Mouse (Mus musculus): ENCODE results near the gene Tex37.

Gene Tex37

DNA sequence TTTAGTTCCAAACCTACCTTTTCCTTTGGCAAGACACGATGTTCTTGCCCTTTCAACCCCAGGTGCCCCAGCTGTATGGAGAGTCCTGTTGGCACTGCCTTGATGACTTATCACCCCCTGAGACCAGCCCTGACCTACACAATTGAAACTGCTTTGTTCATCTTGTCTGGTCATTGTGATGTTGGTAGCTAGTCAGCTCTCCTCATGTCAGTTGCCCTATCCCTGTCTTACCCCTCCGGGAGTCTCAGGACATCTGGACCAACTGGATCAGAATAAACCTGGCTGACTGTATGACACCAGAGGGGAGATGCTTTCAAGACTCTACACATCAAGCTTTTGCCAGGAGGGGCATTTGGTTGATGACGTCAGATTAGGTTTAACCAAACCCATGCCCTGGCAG lies at the start of gene Tex37:
TSS of gene Tex37 (minus strand) at position 101 of the 400 bp plus-strand sequence.
- no peak for DNase-seq (ENCODE audit: low spot score)

DNA sequence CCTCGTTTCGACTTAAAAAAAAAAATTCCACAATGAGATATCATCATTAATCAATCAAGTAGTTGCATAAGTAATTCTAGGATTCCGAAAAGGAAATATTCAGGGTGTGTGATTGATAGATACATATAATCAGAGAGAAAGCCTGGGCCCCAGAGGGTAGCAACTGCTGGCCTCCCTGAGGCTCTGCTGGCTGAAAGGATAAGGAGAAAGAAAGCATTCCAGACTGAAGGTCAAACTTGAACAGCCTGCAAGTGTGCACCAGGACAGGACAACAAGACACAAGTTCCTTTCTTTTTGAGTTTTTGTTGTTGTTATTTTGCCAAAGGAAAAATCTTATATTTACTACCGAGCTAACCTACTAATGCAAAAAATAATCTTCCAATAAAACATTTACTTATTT lies 49.6 kb upstream of the Tex37 start:
- no peak for DNase-seq (ENCODE audit: low spot score)

DNA sequence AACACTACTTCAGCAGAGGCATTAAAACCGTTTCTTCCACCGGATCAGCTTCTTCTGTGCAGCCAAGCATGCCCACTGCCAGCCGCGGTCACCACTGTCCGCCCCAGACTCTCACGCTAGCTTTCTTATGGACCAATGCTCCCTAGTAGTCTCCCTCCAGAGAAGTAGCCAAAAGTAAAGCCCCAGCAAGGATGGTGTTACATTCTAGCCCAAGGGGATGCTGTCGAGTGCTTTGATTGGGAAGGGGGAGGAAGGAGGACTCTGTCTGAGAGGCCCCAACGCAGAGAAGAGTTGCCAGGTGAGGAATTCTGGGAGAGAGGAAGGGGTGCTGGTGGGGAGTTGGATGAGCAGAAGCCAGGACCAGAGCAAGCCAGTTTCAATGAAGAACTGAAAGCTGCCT lies 48.7 kb upstream of the Tex37 start:
- DNase-seq (ENCODE audit: low spot score), result no peak

DNA sequence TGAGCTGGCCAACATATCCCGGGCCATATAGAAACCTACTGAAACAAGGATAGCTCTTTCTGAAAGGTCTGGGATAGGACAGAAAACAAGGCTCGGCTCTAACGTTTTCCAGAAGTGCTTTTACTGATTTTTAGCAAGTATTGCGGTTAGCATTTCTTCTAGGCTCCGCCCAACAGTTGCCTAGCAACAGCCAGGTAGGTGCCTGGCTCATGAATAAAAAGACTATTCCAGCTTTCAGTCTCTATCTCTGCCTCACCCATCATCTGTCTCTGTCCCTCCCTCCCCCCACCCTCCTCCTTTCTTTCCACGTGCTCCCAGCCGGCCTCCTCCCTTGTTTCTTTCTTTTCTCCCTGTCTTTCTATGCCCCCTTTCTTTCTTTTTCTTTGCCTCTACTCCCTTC lies 47.0 kb upstream of the Tex37 start:
- no peak for DNase-seq (ENCODE audit: low spot score)

DNA sequence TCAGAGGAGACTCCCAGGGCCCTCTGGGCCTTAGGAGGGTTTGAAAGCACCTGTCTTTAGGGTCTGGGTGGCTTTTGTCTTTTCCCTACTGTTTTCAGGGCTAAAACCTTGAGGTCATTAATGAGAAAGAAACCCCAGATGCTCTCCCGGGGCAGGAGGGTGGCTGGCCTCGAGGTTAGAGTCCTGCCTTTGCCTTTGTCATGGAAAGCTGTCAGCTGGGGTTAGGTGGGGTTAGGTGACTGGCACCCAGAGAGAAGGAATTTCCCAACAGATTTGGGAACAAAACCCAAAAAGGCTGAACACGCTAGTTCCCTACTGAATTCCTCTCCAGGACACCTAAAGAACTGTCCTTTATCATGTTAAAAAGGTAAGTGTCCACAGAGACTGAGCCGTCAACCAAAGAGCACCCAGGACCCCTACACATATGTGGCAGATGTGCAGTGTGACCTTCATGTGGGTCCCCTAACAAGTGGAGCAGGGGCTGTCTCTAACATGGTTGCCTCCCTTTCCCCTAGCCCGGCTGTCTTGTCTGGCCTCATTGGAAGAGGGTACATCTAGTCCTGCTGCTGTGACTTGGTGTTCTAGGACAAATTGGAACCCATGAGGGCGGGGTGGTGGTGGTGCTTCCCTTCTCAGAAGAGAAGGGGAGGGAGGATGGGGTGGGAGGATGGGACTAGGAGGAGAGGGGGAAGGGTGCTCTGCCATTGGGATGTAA lies 45.5 kb upstream of the Tex37 start:
- no peak for DNase-seq (ENCODE audit: low spot score)

DNA sequence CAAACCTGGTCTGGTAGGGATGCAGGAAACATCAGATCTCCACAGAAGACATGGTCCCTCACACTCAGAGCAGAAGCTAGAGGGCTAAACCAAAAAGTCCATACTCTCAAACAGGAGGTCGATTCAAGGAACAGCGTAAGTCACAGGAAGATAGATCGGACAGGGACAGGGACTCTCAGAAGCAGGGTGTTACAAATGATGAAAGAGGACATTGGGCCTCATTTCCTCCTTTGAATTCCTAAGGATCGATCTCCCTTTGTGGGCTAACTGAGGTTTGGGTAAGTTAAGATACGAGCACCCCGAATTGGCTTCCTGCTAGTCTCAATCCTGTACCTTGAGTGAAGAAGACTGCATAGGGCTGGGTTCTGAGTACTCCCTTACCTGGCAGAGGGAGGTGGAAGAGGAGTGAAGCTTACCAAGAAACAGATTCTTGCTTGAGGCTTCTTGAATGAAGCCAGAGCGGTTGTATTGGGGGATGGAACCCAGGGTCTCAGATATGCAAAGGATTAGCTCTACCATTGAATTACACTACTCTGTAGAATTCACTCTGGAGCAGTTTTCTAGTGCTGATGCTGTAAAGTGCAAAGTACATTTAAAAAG lies 38.7 kb upstream of the Tex37 start:
- DNase-seq (ENCODE audit: low spot score), result no peak

DNA sequence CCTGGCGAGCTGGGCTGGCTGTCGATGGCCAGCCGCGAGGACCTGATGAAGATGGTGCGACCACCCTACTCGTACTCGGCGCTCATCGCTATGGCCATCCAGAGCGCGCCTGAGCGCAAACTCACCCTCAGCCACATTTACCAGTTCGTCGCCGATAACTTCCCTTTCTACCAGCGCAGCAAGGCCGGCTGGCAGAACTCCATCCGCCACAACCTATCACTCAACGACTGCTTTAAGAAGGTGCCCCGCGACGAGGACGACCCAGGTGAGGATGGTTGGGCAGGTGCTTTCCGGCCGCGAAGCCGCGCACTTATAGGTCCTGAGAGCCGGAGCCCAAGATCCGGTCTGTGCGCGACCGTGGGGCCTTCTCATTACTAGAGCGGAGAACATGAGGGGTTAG lies 38.2 kb upstream of the Tex37 start:
- no peak for DNase-seq (ENCODE audit: low spot score)

DNA sequence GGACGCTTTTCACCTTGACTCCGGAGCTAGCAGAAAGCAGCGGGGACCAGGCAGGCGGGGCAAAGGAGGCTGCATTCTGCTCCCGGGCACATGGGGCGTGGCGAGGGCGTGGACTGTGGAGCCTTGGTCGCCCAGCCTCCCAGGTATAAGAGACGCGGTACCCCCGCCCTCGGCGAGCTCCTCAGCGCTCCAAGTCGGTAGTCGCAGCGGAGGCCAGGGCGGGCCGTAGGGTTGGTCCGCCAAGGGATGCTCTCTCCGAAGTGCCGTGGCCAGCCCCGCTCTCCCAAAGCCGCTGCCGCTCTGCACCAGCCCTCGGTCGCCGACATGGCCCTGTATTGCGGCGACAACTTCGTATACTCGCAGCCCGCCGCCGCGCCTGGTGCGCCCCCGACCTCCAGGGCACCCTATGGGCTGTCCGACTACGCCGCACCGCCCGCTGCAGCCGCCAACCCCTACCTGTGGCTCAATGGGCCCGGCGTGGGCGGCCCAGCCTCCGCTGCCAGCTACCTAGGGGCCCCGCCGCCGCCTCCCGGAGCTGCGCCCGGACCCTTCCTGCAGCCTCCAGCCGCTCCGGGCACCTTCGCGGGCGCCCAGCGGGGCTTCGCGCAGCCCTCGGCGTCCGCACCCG lies 37.7 kb upstream of the Tex37 start, which contains the start of gene Foxi3:
TSS of gene Foxi3 (plus strand) at position 247 of the 628 bp plus-strand sequence.
- DNase-seq (ENCODE audit: low spot score), result peak; percentile 55

DNA sequence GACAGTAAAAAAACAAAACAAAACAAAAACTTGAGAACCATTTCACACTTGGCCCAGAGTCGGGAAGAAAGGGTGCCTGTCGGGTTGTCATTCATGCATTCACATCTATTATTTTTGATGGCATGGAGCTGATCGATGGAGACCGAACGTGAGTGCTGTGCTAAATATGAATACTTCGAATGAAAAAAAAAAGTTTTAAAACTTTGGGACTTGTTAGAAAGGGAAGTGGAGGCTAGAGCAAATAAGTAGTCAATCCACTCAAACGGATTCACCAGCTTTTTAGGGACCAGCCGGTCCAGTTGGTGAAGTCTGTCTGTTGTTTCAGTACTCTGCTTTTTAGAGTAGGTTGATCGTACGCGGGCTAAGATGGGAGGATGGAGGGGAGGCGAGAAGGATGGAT lies 37.1 kb upstream of the Tex37 start:
- no peak for DNase-seq (ENCODE audit: low spot score)

DNA sequence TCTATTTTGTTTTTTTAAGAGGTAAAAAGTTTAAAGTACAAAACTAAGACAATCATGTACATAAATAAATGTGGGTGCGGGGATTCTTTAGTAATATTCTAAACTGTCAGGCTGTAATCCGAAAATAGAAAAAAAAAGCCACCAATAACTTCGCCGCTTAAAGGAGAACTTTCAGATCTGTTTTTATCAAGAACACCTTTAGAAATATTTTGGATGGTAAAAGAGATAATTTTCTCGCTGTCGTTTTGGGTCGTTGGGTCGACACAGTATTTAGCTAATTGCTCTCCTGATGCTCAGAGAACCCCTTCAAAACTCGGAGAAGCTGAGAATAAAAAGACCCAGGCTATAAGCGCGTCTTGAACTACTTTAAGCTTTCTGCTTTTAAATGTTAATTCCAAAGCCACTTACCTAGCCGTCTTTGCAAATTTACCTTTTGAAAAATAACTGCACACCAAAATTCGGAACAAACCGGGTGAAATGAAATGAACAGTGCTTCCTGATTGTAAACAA lies 36.6 kb upstream of the Tex37 start:
- DNase-seq (ENCODE audit: low spot score), result no peak

DNA sequence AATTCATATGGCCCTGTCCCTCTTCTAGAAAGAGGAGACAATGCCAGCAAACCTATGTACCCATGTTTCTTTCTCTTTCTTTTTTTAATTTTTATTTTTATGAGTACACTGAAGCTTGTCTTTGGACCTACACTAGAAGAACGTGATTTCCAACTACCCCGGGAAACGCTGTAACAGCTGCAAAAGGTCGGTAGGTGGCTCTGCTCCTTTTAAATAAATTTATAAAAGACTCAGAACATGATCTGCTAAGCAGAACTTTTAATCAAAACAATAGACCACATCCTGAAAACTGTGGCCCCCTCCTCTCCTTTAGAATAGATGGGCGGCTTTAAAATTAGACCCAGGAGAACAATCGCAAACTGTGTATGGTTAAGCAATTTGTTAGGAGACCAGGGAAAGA lies 35.3 kb upstream of the Tex37 start:
- no peak for DNase-seq (ENCODE audit: low spot score)

DNA sequence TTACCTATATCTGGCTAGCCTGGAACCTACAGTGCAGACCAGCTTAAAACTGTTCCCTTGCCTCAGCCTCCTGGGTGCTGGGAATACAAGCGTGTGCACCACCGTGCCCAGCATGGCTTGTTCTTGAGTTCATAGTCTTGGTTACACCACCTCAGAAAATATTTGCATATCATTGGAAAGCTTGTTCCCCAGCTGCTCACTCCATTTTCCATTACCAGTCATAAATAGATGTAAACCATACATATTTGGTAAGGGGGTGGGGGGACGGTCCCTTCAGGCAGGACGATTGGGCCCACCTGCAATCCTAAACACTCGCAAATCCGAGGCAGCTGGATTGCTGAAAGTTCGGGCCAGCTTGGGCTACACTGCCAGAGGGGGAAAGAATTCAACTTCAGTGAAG lies 34.5 kb upstream of the Tex37 start:
- no peak for DNase-seq (ENCODE audit: low spot score)

DNA sequence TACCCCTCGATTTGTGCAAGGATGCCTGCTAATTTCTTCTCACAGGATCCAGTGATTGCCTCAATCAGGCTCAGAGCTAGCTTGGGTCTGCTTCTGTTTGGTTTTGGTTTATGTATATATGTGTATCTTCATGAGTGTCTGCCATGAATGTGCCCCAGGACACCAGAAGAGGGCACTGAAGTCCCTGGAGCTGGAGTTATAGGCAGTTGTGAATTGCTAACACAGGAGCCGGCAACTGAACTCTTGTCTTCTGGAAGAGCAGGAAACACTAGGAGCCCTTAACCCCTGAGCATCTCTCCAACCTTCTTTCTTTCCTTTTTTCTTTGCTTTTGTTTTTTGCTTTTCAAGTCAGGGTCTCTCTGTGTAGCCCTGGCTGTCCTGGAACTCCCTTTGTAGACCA lies 13.1 kb upstream of the Tex37 start:
- DNase-seq (ENCODE audit: low spot score), result no peak

DNA sequence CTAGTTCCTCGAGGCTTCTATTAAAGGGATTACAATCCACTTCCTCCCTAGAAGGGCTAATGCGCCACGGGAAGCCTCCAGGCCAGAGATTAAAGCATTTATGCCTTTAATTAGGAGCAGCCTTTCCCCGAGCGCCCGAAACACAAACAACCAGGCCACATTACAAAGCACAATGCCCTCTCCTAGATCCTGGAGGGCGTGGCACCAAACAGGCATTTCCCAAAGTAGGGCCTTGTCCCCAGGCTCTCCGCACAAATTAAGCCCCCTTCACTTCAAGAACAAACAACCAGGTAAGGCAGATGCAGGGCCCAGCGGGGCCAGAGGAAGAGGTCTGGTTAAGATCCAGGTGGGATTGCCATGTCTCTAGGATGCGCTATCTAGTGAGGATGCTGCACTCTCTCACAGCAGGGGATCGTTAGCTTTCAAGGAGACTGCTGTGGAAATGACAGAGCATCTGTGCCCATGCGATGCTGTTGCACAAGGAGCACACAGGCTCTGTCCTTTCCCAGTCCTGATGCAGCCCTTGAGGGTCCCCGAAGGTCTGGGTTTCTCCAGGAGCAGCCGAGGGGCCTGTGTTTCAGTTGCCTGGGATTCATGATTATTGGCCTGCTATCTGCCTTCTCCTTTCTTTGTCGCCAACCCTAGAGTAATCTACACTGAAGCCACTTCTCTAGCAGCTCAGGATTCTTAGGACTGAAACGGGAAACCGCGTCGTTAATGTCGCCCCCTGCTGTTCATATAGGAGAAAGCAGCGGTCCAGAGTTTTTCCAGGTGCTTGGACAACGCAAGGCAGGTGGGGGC lies 2.7 kb upstream of the Tex37 start:
- DNase-seq (ENCODE audit: low spot score), result peak; percentile 50

DNA sequence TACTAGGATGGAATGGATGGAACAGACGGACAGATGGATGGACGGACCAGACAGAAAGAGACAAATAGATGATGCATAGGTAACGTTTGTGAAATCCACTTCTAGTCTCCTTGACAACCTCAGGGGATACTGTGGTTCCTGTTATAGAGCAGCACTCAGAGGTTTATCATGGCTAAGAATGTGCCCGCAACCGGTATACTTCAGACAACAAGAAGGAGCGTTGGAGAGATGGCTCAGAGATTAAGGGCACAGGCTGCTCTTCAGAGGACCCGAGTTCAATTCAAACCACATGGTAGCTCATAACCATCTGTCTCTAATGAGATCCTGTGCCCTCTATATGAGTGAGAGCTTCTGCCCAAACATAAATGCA lies 6.3 kb downstream of the Tex37 start:
- no peak for DNase-seq (ENCODE audit: low spot score)

DNA sequence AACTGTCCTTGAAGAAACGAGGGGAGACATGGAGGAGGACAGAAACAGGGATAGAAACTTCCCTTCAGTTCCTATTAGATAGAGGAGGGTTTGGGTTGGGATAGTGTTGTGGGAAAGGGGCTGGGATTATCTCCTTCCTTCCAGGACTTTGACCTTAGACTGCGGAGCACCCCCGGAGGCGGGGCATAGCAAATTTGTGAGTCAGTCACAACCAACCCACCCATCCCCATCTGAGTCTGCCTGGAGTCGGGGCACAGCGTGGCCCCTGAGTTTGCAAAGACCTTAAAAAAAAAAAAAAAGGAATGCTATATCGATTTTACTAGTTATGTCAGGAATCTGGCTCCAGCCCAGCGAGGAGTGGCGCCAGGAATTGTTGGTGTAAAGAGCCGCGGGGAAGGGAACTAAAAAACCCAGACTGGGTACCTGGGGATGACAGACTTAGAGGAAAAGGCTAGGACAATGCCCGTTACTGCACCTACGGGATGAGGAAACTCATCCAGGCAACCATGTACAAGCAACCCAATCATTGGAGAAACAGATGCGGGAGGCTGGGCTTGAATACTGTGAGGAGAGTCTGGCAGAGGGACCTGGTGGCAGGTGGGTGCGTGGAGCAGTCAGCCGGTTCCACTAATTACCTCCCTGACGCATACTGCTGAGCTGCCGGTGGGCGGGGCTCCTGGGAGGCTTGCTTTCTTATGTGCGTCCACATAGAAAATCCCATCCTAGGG lies 6.9 kb downstream of the Tex37 start:
- DNase-seq (ENCODE audit: low spot score), result no peak

DNA sequence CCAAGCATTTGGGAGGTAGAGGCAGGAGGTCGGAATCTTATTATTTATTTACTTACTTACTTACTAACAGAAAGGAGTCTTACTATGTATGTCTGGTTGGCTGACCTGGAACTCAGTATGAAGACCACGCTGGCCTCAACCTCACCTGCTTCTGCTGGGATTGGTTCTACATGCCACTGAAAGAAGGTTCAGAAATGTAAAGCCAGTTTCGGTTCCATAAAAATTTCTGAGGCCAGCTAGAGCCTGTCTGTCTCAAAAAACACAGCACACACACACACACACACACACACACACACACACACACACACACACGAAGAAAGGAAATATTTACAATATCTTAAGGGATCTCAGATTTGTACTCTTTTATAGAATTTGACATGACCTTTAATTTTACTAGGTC lies 8.4 kb downstream of the Tex37 start:
- no peak for DNase-seq (ENCODE audit: low spot score)

DNA sequence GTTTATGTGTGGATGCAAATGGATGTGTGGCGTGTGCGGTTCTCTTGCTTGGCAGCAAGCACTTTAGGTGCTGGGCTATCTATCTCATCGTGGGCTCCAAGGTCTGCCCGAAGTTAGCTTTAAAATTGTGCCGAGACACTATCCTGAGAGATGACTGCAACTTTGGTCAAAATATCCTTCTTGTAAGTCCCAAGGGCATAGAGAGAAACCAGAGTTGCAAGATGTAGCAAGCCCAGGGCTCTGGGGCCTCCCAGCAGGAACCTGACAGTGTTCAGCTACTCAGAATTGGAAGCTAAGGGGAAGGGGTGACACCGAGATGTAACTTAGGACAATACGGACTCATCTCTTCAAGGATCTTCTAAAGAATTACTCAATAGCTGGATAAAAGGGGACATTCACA lies 9.2 kb downstream of the Tex37 start:
- no peak for DNase-seq (ENCODE audit: low spot score)

DNA sequence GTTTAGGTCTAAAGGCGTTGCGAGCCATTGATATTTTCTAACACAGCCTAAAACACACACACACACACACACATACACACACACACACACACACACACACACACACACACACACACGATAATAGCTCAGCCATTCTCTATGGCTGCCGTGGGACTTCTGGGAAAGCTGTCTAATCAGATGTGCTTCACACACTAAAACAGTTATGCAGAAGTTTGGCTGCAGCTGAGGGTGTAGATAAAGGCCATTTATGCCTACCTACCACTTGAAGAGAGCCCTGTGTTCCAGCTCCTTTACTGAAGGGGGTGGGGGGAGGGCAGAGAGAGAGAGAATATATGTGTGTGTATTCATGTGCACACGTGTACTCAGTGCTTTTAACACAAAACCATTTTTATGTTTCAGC lies 15.0 kb downstream of the Tex37 start:
- no peak for DNase-seq (ENCODE audit: low spot score)

DNA sequence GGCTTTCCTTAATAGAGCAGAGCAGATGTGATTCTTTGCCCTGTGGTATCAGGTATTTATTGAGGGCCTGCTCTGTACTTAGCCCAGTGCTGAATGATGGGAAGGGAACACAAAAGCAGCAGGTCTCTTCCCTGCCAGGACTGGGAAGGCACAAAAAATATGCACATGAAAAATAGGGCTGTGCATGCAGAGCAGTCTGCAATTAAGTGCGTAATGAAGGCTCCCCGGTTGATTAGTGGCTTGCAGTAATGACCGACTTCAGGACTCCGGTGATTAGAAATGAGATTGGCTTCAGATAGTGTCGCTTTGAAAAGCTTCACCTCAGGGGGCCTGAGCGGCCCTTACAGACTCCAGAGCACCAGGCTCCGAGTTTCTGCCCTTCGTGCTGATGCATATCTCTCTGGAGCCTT lies 19.1 kb downstream of the Tex37 start:
- no peak for DNase-seq (ENCODE audit: low spot score)

DNA sequence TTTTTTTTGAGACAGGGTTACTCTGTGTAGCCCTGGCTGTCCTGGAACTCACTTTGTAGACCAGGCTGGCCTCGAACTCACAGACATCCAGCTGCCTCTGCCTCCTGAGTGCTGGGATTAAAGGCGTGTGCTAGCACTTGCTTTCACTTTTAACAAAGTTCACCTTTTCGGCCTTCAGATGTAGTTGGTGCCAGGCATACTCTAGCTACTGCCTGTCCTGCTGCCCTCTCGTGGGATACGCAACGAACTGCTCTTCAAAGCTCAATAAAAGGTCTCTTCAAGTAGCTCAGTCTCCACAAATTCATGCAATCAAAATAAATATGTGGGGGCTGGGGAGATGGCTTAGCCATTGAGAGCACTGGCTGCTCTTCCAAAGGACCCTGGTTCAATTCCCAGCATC lies 20.6 kb downstream of the Tex37 start:
- no peak for DNase-seq (ENCODE audit: low spot score)

DNA sequence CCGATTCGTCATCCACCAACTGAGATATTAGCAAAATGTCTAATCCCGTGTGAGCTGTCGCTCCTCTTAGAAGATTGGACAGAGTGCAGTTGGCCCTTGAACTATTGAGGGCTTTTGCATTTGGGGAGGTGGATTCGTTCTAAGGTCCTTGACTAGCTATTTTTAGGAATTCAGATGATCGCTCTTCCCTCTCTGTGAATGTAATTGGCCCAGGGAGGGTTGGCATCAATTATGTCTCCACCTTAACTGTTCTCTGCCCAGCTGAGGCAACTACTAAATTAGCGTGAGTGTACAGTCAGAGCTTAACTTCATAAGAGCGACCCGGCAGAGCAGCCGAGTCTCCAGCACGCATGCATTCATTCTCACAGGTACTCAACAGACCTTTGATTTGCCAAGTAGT lies 30.7 kb downstream of the Tex37 start:
- no peak for DNase-seq (ENCODE audit: low spot score)

Measured in testis, postnatal 10 days (tissue).